Mouse (Mus musculus) adrenal gland, adult (tissue): Measurements from ENCODE around the gene Asic4.
A peak's percentile ranks its signal among the peaks of the same experiment; 100 is the strongest.

Experiments used
- DNase-seq, 2 experiments: peaks; one replicate each; pipeline ENCODE4 v3.0.0; 2022 to 2023; ENCODE audit warnings: low spot score in 1 of 2; ENCODE audit not compliant: inconsistent age in 2 of 2

The Asic4 gene

GRCm38 (mm10) chr1:75463652-75464204, 13.5 kb downstream of the Asic4 start:
- DNase-seq: no peak

- peak; percentile 77 to 93 for DNase-seq
These were observed 17.1 kb downstream of the Asic4 start for GRCm38 (mm10) chr1:75467215-75467927.

- peak; percentile 53 to 85 for DNase-seq
These were observed 19.1 kb downstream of the Asic4 start for GRCm38 (mm10) chr1:75469287-75469825.

DNA sequence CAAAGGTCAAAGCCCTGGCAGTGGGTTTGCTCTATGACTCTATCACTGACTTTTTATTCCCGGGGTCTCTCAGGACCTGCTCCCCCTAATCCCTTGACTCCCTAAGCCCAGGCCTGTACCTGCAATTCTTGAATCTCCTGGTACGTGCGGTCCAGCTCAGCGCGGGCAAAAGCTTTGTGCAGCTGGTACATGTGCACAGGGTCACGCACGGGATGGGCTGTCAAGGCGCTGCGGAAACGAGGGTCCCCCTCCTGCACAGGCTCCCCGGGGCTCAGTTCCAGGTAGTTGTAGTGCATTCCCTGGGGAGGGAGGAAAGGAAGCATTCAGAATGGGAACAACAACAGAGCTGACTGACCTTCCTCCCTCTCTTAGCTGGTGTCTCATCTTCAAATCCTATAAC, 26.2 kb downstream of the Asic4 start:
- DNase-seq: no peak

GRCm38 (mm10) chr1:75477264-75477965, 27.2 kb downstream of the Asic4 start:
- peak; percentile 88 to 96 for DNase-seq

DNA sequence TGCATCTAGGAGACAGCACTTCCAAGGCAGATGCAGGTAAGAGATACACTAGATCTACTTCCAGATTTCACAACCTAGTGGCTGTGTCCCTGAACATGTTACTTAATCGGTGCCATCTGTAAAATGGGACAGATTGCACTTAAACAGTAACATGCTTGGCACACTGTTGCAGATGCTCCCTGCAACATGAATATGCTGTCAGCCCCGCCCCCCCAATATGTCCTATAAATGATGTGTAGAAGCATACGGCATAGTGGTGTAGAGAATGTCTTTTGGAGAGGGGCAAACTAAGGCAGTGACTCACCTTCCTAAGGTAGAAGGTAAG, 27.7 kb downstream of the Asic4 start:
- no peak for DNase-seq

DNA sequence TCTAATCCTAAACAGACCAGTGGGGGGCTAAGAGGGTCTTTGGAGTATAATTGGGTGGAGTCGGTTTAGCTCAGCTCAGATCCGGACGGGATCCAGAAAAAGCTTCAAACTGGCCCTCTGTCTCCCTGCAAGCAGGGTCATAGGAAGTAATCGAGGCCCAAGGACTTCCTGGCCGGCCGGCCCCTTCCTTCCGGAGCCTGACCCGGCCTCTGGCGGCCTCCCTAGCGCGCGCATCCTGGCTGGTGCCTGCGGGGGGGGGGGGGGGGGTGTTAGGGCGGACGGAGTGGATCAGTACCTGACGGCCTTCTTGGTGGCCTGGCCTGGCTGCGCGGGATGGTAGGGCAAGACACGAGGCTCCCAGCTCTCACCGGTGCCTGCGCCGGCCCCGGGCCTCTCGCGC, 28.3 kb downstream of the Asic4 start:
- no peak for DNase-seq

DNA sequence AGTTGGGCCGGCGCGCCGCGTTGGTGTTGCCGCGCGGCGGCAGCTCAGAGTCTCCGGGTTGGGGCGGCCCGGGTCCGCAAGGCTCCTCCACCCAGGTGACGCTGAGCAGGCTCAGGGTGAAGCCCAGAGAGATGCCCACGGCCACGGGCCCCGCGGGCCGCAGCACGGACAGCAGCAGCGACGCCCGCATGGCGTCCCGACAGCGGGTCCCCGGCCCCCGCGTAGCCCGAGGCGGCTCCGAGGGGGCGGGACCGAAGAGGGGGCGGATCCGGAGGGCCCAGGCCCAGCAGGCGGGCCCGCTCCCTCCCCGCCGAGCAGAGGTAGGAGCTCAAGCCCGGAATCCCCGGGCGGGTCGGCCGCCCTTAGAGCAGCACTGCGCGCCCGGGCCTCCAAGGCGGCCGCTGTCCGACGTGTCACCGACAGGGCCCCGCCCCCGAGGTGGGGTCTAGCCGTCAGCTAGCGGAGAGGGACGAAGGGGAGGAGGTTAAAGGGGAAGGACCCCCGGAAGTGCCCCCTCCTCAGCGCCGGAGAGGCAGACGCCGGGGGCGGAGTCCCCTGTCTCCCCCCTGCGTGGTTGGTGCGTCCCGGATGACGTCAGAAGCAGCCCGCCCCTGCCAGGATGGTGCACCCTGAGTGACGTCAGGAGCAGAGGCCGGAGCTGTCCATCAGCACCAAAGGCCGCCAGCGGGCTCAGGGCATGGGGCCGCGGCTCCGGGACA, 28.8 kb downstream of the Asic4 start, which contains the start of the genes Chpf and Tmem198:
Gene Chpf, minus strand, starts transcription at position 392 of the 719 bp plus-strand sequence.
Gene Tmem198, plus strand, starts transcription at position 617 of the 719 bp plus-strand sequence.
- peak; percentile 99 for DNase-seq

- no peak for DNase-seq
These were observed 29.4 kb downstream of the Asic4 start for GRCm38 (mm10) chr1:75479635-75479989.

GRCm38 (mm10) chr1:75480036-75480435, 29.8 kb downstream of the Asic4 start:
- DNase-seq: peak in 1 of 2 experiments; percentile 56

GRCm38 (mm10) chr1:75480735-75481134, 30.5 kb downstream of the Asic4 start:
- no peak for DNase-seq

DNA sequence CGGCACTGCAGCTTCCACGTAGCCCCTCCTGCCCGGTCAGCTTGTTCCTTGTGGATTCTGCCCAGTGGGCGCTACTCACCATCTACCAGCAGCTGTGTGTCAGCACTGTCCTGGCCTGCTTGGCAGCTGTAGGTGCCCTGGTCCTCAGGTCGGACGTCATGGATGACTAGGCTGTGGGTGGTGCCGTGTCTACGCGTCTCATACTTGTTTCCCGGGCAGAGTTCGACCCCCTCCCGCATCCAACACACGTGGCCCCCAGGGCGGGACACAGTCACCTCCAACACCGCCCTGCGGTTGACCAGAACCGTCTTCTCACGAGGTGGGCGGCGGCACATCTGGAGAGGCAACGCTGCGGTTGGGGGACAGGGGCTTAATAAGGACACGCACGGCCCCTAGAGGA, 36.3 kb downstream of the Asic4 start:
- peak in 1 of 2 experiments; percentile 54 for DNase-seq

DNA sequence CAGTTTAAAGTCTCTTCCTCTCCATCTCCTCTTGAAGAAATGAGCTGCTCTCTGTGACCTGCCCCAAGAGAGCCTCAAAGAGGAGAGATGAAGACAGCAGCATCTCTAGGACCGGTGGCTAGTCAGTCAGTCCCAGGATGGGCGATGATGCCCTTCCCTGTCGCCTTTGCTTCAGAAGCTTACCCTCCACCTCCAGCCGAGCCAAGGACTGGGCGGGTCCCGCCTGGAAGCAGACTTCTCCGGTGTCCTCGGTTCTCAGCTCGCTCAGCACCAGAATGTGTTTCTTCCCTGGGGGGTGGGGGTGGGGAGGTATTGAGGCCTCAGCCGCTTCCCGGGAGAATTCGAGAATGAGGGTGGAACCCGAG, 36.8 kb downstream of the Asic4 start:
- DNase-seq: no peak

DNA sequence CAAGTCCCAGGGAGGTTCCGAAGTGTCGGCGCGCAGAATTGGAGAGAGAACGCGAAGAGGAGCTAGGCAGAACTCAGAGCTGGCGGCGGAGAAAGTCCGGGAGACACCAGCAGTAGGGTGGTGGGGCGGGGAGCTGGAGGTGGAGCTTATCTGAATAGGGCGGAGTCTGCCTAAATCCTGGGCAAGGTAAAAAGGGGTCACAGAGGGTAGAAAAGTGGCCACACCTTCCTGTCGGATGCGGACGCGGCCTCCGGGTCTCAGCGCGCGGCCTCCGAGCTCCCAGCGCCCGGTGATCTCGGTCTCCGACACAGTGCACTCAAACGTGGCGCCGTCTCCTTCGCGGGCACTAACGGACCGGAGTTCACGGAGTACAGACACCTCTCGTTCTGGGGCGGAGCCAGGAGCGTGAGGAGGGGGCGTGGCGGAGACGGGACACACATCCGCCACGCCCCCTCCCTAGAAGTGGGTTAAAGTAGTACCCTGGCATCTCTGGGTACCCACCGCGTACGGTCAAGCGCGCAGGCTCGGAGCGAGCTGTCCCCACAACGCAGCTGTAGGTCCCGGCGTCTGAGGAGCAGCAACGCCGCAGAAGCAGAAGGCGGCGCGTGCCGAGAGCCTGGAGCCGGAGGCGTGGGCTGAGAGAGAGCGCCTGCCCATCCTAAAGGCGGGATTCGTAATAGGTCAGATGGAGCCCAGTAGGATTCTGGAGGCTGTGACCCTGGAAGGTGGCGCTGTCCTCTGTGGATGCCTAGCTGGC, 37.3 kb downstream of the Asic4 start:
- peak; percentile 89 to 98 for DNase-seq

GRCm38 (mm10) chr1:75490785-75491551, 40.7 kb downstream of the Asic4 start:
- DNase-seq: no peak

DNA sequence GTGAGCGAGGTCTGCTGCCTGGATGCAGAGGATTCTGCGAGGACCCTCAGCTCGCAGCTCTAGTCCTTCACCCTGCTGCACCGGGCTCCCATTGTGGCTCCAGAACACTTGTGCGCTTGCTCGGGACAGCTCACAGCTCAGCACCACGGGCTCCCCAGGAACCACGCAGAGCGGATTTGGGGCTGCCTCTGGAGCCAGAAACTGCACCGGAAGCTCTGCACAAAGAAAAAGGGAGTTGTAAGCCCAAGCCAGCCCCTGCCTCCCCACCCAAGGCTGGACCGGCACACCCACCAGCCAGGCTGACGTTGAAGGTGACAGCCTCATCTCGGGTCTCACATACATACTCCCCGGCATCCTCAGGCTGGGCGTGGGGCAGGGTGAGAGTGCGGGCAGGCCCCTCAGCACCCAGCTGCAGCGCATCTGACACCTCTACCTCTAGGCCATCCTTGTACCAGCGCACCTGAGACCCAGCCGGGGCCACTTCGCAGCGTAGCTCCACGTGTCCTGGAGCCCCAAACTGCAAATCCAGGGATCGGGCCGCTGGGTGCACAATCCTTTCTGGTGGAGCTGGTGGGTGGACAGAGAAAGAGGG, 42.4 kb downstream of the Asic4 start:
- DNase-seq: no peak

GRCm38 (mm10) chr1:75494878-75495548, 44.8 kb downstream of the Asic4 start:
- peak in 1 of 2 experiments; percentile 77 for DNase-seq

DNA sequence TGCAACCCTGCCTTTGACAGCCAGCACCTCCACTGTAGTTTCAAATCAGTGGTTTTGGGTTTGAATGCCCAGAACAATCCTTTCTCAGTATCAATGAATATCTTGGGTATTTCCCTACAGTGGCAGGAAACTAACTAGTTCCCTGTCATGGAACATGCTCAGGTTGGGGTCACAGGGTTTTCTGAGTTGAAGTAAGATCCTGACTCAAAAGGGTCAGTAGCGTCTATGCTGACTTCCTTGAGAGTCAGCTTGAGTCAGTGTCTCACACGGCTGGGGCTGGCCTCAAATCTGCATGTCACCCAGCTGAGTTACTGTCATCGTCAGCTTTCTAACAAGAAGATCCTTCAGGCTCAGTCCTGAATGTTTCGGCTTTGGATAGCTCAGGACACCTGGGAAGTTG, 48.7 kb downstream of the Asic4 start:
- DNase-seq: no peak

GRCm38 (mm10) chr1:75499441-75499840, 49.2 kb downstream of the Asic4 start:
- no peak for DNase-seq
